Mouse (Mus musculus) frontal cortex, postnatal 14 days (tissue): Measurements from ENCODE around the gene Wnt9a.
A peak's percentile ranks its signal among the peaks of the same experiment; 100 is the strongest.

ENCODE experiments used
- DNase-seq, 2 experiments: peaks; one replicate each; pipeline ENCODE4 v3.0.0; 2022; ENCODE audit warnings: low spot score in 2 of 2

Wnt9a gene

GRCm38 (mm10) chr11:59302700-59303569 lies 3.8 kb upstream of the Wnt9a start:
- DNase-seq = peak; percentile 82 to 87

- DNase-seq = no peak
Observed at GRCm38 (mm10) chr11:59305008-59305820, 1.5 kb upstream of the Wnt9a start.

GRCm38 (mm10) chr11:59305821-59306215 lies 910 bp upstream of the Wnt9a start:
- no peak for DNase-seq

- DNase-seq = peak in 1 of 2 experiments; percentile 72
Observed at GRCm38 (mm10) chr11:59307422-59308163, 865 bp downstream of the Wnt9a start.

GRCm38 (mm10) chr11:59308164-59308542 lies 1.4 kb downstream of the Wnt9a start:
- DNase-seq = no peak

- DNase-seq = no peak
Observed at GRCm38 (mm10) chr11:59308625-59309024, 1.9 kb downstream of the Wnt9a start.

GRCm38 (mm10) chr11:59309106-59309805 lies 2.5 kb downstream of the Wnt9a start:
- no peak for DNase-seq

GRCm38 (mm10) chr11:59309976-59310375 lies 3.2 kb downstream of the Wnt9a start:
- DNase-seq = no peak

- DNase-seq = no peak
Observed at GRCm38 (mm10) chr11:59312060-59312459, 5.3 kb downstream of the Wnt9a start.

- no peak for DNase-seq
Observed at GRCm38 (mm10) chr11:59312501-59312900, 5.8 kb downstream of the Wnt9a start.

GRCm38 (mm10) chr11:59313029-59313811 lies 6.5 kb downstream of the Wnt9a start:
- DNase-seq = no peak

GRCm38 (mm10) chr11:59313944-59314343 lies 7.2 kb downstream of the Wnt9a start:
- no peak for DNase-seq

GRCm38 (mm10) chr11:59316517-59316916 lies 9.8 kb downstream of the Wnt9a start:
- DNase-seq = no peak

GRCm38 (mm10) chr11:59322988-59323387 lies 16.3 kb downstream of the Wnt9a start:
- no peak for DNase-seq

- DNase-seq = no peak
Observed at GRCm38 (mm10) chr11:59324777-59325176, 18.0 kb downstream of the Wnt9a start.

- no peak for DNase-seq
Observed at GRCm38 (mm10) chr11:59327625-59328024, 20.9 kb downstream of the Wnt9a start.

- DNase-seq = no peak
Observed at GRCm38 (mm10) chr11:59329616-59330015, 22.9 kb downstream of the Wnt9a start.

GRCm38 (mm10) chr11:59330560-59330959 lies 23.8 kb downstream of the Wnt9a start:
- no peak for DNase-seq

- DNase-seq = no peak
Observed at GRCm38 (mm10) chr11:59331167-59331869, 24.6 kb downstream of the Wnt9a start.

GRCm38 (mm10) chr11:59332938-59333337 lies 26.2 kb downstream of the Wnt9a start:
- no peak for DNase-seq
